In genomic region chr7:27576914-27577313, GRCm38 (mm10) we compare ENCODE assay signal across 9 mouse cellular contexts. TPM values are rescaled to one million over a fixed set of nuclear protein-coding genes. Genes with fewer than 3 reads are reported as not detected.
A peak's percentile ranks its signal among the peaks of the same experiment; 100 is the strongest.
DNase-seq lines count a peak whose midpoint lies in the region; ATAC-seq and TF ChIP-seq lines count a peak whose summit lies in the region.
"Had no signal": no experiment of that assay in that cellular context is flagged by ENCODE, and none has a peak within 500 bp of the region (broad histone marks: within the 10 kb centered on the region; RNA-seq: fewer than 3 reads in every experiment).

No protein-coding gene starts in this region.

- H3K27me3 ChIP-seq in hindbrain, embryonic 10.5 days (ENCODE audit: insufficient read depth, poor library complexity, severe bottlenecking), result no peaks in the 10 kb centered on the region
- H3K27me3 ChIP-seq in hindbrain, embryonic 14.5 days (ENCODE audit: control insufficient read depth, insufficient read depth, low read length), result no peaks in the 10 kb centered on the region
- no peaks in the 10 kb centered on the region for H3K27me3 ChIP-seq in stomach, postnatal 0 days (ENCODE audit: control insufficient read depth, insufficient read depth, low read length)
- H3K27me3 ChIP-seq: embryonic facial prominence, embryonic 12.5 days had no signal

- TF ChIP-seq CTCF in stomach, postnatal 0 days (IDR thresholded peaks at IDR 0.05; ENCODE audit: low read depth), result peak; percentile 68

- no peak overlapping the region for H3K9ac ChIP-seq in hindbrain, embryonic 14.5 days
- no peak overlapping the region for H3K9ac ChIP-seq in stomach, postnatal 0 days (ENCODE audit: low read length)
- H3K9ac ChIP-seq: embryonic facial prominence, embryonic 12.5 days had no signal

- DNase-seq in hindbrain, embryonic 10.5 days (ENCODE audit: low spot score), result peak; percentile 29
- no peak for DNase-seq in hindbrain, embryonic 14.5 days (ENCODE audit: low spot score)
- DNase-seq in CD8-positive naive resting alpha-beta T cell, adult 2 months (ENCODE audit: low read depth in 2 of 2, low spot score in 2 of 2), result peak; percentile 36 to 61
- peak; percentile 68 for DNase-seq in adrenal gland, postnatal 25 days
- peak; percentile 39 to 47 for DNase-seq in gastrocnemius, postnatal 36 days
- DNase-seq in lung, adult 18-20 months, result peak; percentile 47 to 57
- DNase-seq in stomach, postnatal 0 days (ENCODE audit: low spot score), result peak; percentile 59
- DNase-seq in urinary bladder, postnatal 10 days (ENCODE audit: low spot score), result no peak

- TF ChIP-seq EP300 in stomach, postnatal 0 days (optimal IDR thresholded peaks at IDR 0.05), result no peak

- no peaks in the 10 kb centered on the region for H3K4me1 ChIP-seq in hindbrain, embryonic 10.5 days (replicated peaks)
- H3K4me1 ChIP-seq in hindbrain, embryonic 14.5 days (replicated peaks; ENCODE audit: control insufficient read depth, insufficient read depth, low read length), result no peaks in the 10 kb centered on the region
- H3K4me1 ChIP-seq in stomach, postnatal 0 days (replicated peaks; ENCODE audit: control insufficient read depth, insufficient read depth), result no peaks in the 10 kb centered on the region
- H3K4me1 ChIP-seq: embryonic facial prominence, embryonic 12.5 days had no signal

- H3K4me2 ChIP-seq in hindbrain, embryonic 14.5 days (replicated peaks), result no peak overlapping the region
- no peak overlapping the region for H3K4me2 ChIP-seq in stomach, postnatal 0 days (replicated peaks; ENCODE audit: low read depth)
- H3K4me2 ChIP-seq: embryonic facial prominence, embryonic 12.5 days had no signal

- WGBS in hindbrain, embryonic 10.5 days, result 66% methylated on average over 6 of the region's 6 CpGs
- WGBS in hindbrain, embryonic 14.5 days, result 67% methylated on average over 6 of the region's 6 CpGs
- 73% methylated on average over 6 of the region's 6 CpGs for WGBS in stomach, postnatal 0 days

- ATAC-seq in hindbrain, embryonic 14.5 days (ENCODE audit: low FRiP score), result no peak
- peak; percentile 47; the same call in 1 of the 2 replicates for ATAC-seq in stomach, postnatal 0 days (ENCODE audit: low FRiP score, low TSS enrichment)

- H3K27ac ChIP-seq in hindbrain, embryonic 10.5 days, result no peak overlapping the region
- no peak overlapping the region for H3K27ac ChIP-seq in hindbrain, embryonic 14.5 days
- H3K27ac ChIP-seq in stomach, postnatal 0 days (replicated peaks), result no peak overlapping the region
- H3K27ac ChIP-seq: embryonic facial prominence, embryonic 12.5 days had no signal

- no peak overlapping the region for H3K4me3 ChIP-seq in hindbrain, embryonic 10.5 days
- H3K4me3 ChIP-seq in hindbrain, embryonic 14.5 days (replicated peaks; ENCODE audit: low read length), result no peak overlapping the region
- no peak overlapping the region for H3K4me3 ChIP-seq in stomach, postnatal 0 days (ENCODE audit: low read depth, low read length)
- H3K4me3 ChIP-seq: embryonic facial prominence, embryonic 12.5 days had no signal

- no peaks in the 10 kb centered on the region for H3K9me3 ChIP-seq in hindbrain, embryonic 10.5 days
- no peaks in the 10 kb centered on the region for H3K9me3 ChIP-seq in hindbrain, embryonic 14.5 days (ENCODE audit: control insufficient read depth, low read length)
- no peaks in the 10 kb centered on the region for H3K9me3 ChIP-seq in stomach, postnatal 0 days (ENCODE audit: control insufficient read depth, low read length)
- H3K9me3 ChIP-seq: embryonic facial prominence, embryonic 12.5 days had no signal

- intact Hi-C loops in gastrocnemius, postnatal 36 days (cut with DNase I), result loop anchor here (5.0 kb wide), 1 partner anchor 65 kb away; no protein-coding TSS in a partner anchor

- H3K36me3 ChIP-seq in hindbrain, embryonic 10.5 days, result peaks cover 93% of the 10 kb centered on the region
- H3K36me3 ChIP-seq in hindbrain, embryonic 14.5 days (replicated peaks; ENCODE audit: control insufficient read depth, insufficient read depth), result peaks cover 93% of the 10 kb centered on the region
- H3K36me3 ChIP-seq in stomach, postnatal 0 days (ENCODE audit: control insufficient read depth, insufficient read depth, low read length), result peaks cover 31% of the 10 kb centered on the region

RNA-seq across cellular contexts. Expression of gene Akt2, which starts 14.4 kb away (rescaled TPM):
- 89.0 and 93.5 TPM in 2 replicates for polyA plus RNA-seq in hindbrain, embryonic 10.5 days (2016; fragmentation: Nextera tagmentation; extraction: Ambion mirVana)
- 51.1 and 62.7 TPM in 2 replicates for polyA plus RNA-seq in hindbrain, embryonic 14.5 days (2014; fragmentation: Nextera tagmentation; extraction: Ambion mirVana)
- total RNA-seq in adrenal gland, postnatal 25 days (2021), result 150 and 209 TPM in 2 replicates
- 100 to 1,000 TPM; 135 to 142 TPM for total RNA-seq in gastrocnemius, postnatal 36 days (2021)
- 42.6 and 46.5 TPM in 2 replicates for polyA plus RNA-seq in stomach, postnatal 0 days (2015; fragmentation: Nextera tagmentation; extraction: Ambion mirVana)

RNA-seq across cellular contexts. Expression of gene 2310022A10Rik, which starts 23.9 kb away (rescaled TPM):
- 36.3 and 39.3 TPM in 2 replicates for polyA plus RNA-seq in hindbrain, embryonic 10.5 days (2016; fragmentation: Nextera tagmentation; extraction: Ambion mirVana)
- 25.1 and 26.4 TPM in 2 replicates for polyA plus RNA-seq in hindbrain, embryonic 14.5 days (2014; fragmentation: Nextera tagmentation; extraction: Ambion mirVana)
- 16.9 and 18.0 TPM in 2 replicates for total RNA-seq in adrenal gland, postnatal 25 days (2021)
- 100 to 1,000 TPM in 1 of 2 experiments, 10 to 100 TPM in 1; 96.8 to 127 TPM for total RNA-seq in gastrocnemius, postnatal 36 days (2021)
- 11.4 TPM in 2 replicates for polyA plus RNA-seq in stomach, postnatal 0 days (2015; fragmentation: Nextera tagmentation; extraction: Ambion mirVana)

RNA-seq across cellular contexts. Expression of gene Pld3, which starts 23.9 kb away (rescaled TPM):
- polyA plus RNA-seq in hindbrain, embryonic 10.5 days (2016; fragmentation: Nextera tagmentation; extraction: Ambion mirVana), result 55.7 and 73.2 TPM in 2 replicates
- polyA plus RNA-seq in hindbrain, embryonic 14.5 days (2014; fragmentation: Nextera tagmentation; extraction: Ambion mirVana), result 156 and 193 TPM in 2 replicates
- total RNA-seq in adrenal gland, postnatal 25 days (2021), result 108 and 114 TPM in 2 replicates
- 10 to 100 TPM; 12.6 to 13.6 TPM for total RNA-seq in gastrocnemius, postnatal 36 days (2021)
- 117 and 128 TPM in 2 replicates for polyA plus RNA-seq in stomach, postnatal 0 days (2015; fragmentation: Nextera tagmentation; extraction: Ambion mirVana)

RNA-seq across cellular contexts. Expression of gene Hipk4, which starts 53.8 kb away (rescaled TPM):
- 0.57 and 0.94 TPM in 2 replicates for polyA plus RNA-seq in hindbrain, embryonic 10.5 days (2016; fragmentation: Nextera tagmentation; extraction: Ambion mirVana)
- polyA plus RNA-seq in hindbrain, embryonic 14.5 days (2014; fragmentation: Nextera tagmentation; extraction: Ambion mirVana), result 1.2 and 1.5 TPM in 2 replicates
- 0.88 TPM in 1 of 2 replicates, not detected in the other for total RNA-seq in adrenal gland, postnatal 25 days (2021)
- total RNA-seq in gastrocnemius, postnatal 36 days (2021), result under 1 TPM; 0.07 to 0.08 TPM
- polyA plus RNA-seq in stomach, postnatal 0 days (2015; fragmentation: Nextera tagmentation; extraction: Ambion mirVana), result 0.23 and 0.39 TPM in 2 replicates

Comparison
In these comparisons a context has a peak if more than half of its experiments do, and no peak if none do; other contexts are left out.
1. DNase-seq: peak in hindbrain, embryonic 10.5 days (single experiment), CD8-positive naive resting alpha-beta T cell, adult 2 months (2 of 2), adrenal gland, postnatal 25 days (single experiment), gastrocnemius, postnatal 36 days (2 of 2), lung, adult 18-20 months (2 of 2) and stomach, postnatal 0 days (single experiment); none in hindbrain, embryonic 14.5 days (single experiment) and urinary bladder, postnatal 10 days (single experiment).